Mouse (Mus musculus): ENCODE measurements around the gene Atp2b4. TPM values are rescaled to one million over a fixed set of nuclear protein-coding genes. Genes with fewer than 3 reads are reported as not detected.

Atp2b4 gene
- 44.2 and 58.3 TPM in 2 replicates for total RNA-seq (2014; fragmentation: Nextera tagmentation)
- 27.1 and 32.1 TPM in 2 replicates for total RNA-seq (2017)

- ATAC-seq (replicated peaks; ENCODE audit: poor library complexity, severe bottlenecking): peak; percentile 84
Measured at GRCm38 (mm10) chr1:133800948-133801393, at the start of gene Atp2b4. Gene Atp2b4, minus strand, starts transcription at chr1:133801041.

- peak; percentile 41; the same call in 1 of the 2 replicates for ATAC-seq (replicated peaks; ENCODE audit: poor library complexity, severe bottlenecking)
Measured at GRCm38 (mm10) chr1:133844734-133845133, 43.9 kb upstream of the Atp2b4 start.

DNA sequence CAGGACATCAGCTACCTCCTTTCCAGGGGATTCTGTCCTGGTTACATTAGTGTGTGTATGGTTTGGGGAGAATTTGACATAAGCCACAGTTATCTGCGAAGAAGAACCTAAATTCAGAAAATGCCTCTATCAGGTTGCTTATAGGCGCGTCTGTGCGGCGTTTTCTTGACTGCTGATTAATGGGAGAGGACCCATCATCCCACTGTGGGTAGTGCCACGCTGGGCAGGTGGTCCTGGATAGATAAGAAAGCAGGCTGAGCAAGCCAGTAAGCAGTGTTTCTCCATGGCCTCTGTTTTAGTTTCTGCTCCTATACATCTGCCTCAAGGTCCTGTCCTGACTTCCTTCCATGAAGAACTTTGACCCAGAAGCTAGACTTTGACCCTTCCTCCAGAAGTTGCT is 43.1 kb upstream of the Atp2b4 start:
- ATAC-seq (replicated peaks; ENCODE audit: poor library complexity, severe bottlenecking): no peak

- no peak for ATAC-seq (replicated peaks; ENCODE audit: poor library complexity, severe bottlenecking)
Measured at GRCm38 (mm10) chr1:133843370-133843769, 42.5 kb upstream of the Atp2b4 start.

GRCm38 (mm10) chr1:133842074-133842725 is 41.4 kb upstream of the Atp2b4 start:
- ATAC-seq (replicated peaks; ENCODE audit: poor library complexity, severe bottlenecking): peak; percentile 51

GRCm38 (mm10) chr1:133841171-133841926 is 40.5 kb upstream of the Atp2b4 start:
- ATAC-seq (replicated peaks; ENCODE audit: poor library complexity, severe bottlenecking): peak; percentile 66

GRCm38 (mm10) chr1:133840530-133840929 is 39.7 kb upstream of the Atp2b4 start:
- ATAC-seq (replicated peaks; ENCODE audit: poor library complexity, severe bottlenecking): no peak

- ATAC-seq (replicated peaks; ENCODE audit: poor library complexity, severe bottlenecking): no peak
Measured at GRCm38 (mm10) chr1:133834309-133834708, 33.5 kb upstream of the Atp2b4 start.

GRCm38 (mm10) chr1:133832781-133833180 is 31.9 kb upstream of the Atp2b4 start:
- 0 out of 2 replicates have a peak, but pooled peaks have one; percentile 22 for ATAC-seq (replicated peaks; ENCODE audit: poor library complexity, severe bottlenecking)

GRCm38 (mm10) chr1:133826193-133826592 is 25.4 kb upstream of the Atp2b4 start:
- ATAC-seq (replicated peaks; ENCODE audit: poor library complexity, severe bottlenecking): no peak

DNA sequence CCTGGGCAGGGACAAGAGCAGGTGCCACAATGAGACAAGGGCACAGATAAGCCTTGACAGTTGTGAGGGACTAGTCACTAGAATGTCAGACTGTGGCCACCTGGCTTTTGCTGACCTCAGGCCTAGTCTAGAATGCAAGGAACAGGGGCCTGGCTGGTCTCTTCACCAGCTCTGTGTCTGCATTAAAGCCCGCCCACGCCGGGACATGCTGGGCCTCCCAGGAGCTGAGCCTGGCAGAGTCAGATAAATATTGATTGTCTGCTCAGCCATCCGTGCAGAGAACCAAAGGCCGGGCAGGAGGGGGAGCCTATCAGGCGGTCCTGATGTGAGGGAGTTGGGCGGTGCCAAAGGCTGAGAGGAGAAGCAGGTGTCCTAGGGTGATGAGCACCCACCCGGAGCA is 24.7 kb upstream of the Atp2b4 start:
- ATAC-seq (replicated peaks; ENCODE audit: poor library complexity, severe bottlenecking): no peak

- no peak for ATAC-seq (replicated peaks; ENCODE audit: poor library complexity, severe bottlenecking)
Measured at GRCm38 (mm10) chr1:133825140-133825539, 24.3 kb upstream of the Atp2b4 start.

DNA sequence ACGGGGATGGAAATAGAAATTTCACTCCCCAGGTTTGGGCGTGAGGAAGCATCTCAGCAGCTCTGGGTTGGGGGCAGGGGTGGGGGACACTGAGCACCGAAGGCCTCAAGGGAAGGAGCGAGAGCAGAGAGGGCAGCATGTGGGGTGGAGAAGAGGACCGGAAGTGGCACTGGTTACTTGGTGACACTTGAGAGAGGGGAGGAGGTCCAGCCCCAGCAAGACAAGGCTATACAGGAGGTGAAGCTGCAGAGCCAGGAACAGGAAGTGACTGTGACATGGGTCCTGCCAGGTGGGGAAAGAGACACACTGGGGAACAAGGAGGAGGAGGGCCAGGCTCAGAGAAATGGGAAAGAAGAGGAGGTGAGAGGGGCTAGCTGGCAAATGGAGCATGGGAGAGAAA is 20.3 kb upstream of the Atp2b4 start:
- peak; percentile 58 for ATAC-seq (replicated peaks; ENCODE audit: poor library complexity, severe bottlenecking)

DNA sequence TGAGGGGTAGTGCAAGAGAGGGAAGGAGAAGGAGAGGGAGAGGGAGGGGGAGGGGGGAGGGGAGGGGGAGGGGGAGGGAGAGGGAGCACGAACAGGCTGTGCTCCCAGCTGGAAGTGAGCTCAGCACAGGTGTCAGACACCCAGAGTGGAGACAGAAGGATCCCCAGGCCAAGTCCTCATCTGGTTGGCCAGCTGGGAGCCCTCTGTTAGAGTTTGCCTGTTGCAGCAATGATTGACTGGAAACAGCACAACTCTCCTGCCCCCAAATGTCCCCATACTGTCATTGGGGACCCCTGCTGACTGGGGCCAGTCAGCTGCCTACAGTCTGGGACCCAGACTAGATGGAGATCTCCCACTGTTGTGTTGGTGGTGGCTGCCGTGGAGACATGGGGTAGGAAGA is 19.3 kb upstream of the Atp2b4 start:
- peak; percentile 17; the same call in 1 of the 2 replicates for ATAC-seq (replicated peaks; ENCODE audit: poor library complexity, severe bottlenecking)

- ATAC-seq (replicated peaks; ENCODE audit: poor library complexity, severe bottlenecking): 0 out of 2 replicates have a peak, but pooled peaks have one; percentile 10
Measured at GRCm38 (mm10) chr1:133818531-133818930, 17.7 kb upstream of the Atp2b4 start.

GRCm38 (mm10) chr1:133815747-133816491 is 15.1 kb upstream of the Atp2b4 start:
- peak; percentile 86 for ATAC-seq (replicated peaks; ENCODE audit: poor library complexity, severe bottlenecking)

GRCm38 (mm10) chr1:133809376-133809775 is 8.5 kb upstream of the Atp2b4 start:
- no peak for ATAC-seq (replicated peaks; ENCODE audit: poor library complexity, severe bottlenecking)

GRCm38 (mm10) chr1:133808020-133808419 is 7.2 kb upstream of the Atp2b4 start:
- ATAC-seq (replicated peaks; ENCODE audit: poor library complexity, severe bottlenecking): no peak

GRCm38 (mm10) chr1:133801743-133802142 is 902 bp upstream of the Atp2b4 start:
- ATAC-seq (replicated peaks; ENCODE audit: poor library complexity, severe bottlenecking): peak; percentile 23

GRCm38 (mm10) chr1:133800512-133800911 is 329 bp downstream of the Atp2b4 start:
- ATAC-seq (replicated peaks; ENCODE audit: poor library complexity, severe bottlenecking): peak; percentile 8

Measured in granulocyte monocyte progenitor cell, adult 5-6 weeks (primary cell).